Mouse (Mus musculus) megakaryocyte-erythroid progenitor cell, adult 5-6 weeks (primary cell): Measurements from ENCODE around the gene Hist1h2ab. TPM values are rescaled to one million over a fixed set of nuclear protein-coding genes. Genes with fewer than 3 reads are reported as not detected.
"Not testable (repeated sequence)": the region's sequence is repeated elsewhere in the genome, so short reads cannot be mapped to it uniquely, and the experiment has no call there.

Experiments used
- ATAC-seq: replicated peaks from 2 replicates; pipeline ENCODE4 v1.8.0; 2016; ENCODE audit warnings: mild to moderate bottlenecking, inconsistent platforms; ENCODE audit not compliant: severe bottlenecking, poor library complexity, low FRiP score, low TSS enrichment
- total RNA-seq, 2 experiments: library from RNA; stranded (forward) in 1 of 2; stranded (reverse) in 1 of 2; fragments of 200-1000, 215-1000 nt in 1 of 2; fragments of >200 nt in 1 of 2; fragmentation: Nextera tagmentation in 1 of 2; gene quantifications; 2 replicates each; pipeline ENCODE4 v1.2.3; 2014 to 2017

Gene Hist1h2ab
- total RNA-seq, 2 experiments from 2014 or later: 80.3 to 2,308 TPM

GRCm38 (mm10) chr13:23764324-23765171, 13.6 kb downstream of the Hist1h2ab start:
- no peak for ATAC-seq

GRCm38 (mm10) chr13:23765172-23765513, 14.2 kb downstream of the Hist1h2ab start:
- ATAC-seq: no peak

GRCm38 (mm10) chr13:23766772-23767171, 15.8 kb downstream of the Hist1h2ab start:
- no peak for ATAC-seq

- no peak for ATAC-seq
Measured at GRCm38 (mm10) chr13:23768834-23769397, 18.0 kb downstream of the Hist1h2ab start.

- ATAC-seq: not testable (repeated sequence)
Measured at GRCm38 (mm10) chr13:23769613-23770012, 18.7 kb downstream of the Hist1h2ab start, which contains the start of gene Trim38. Gene Trim38, plus strand, starts transcription at chr13:23769913.

GRCm38 (mm10) chr13:23772561-23773313, 21.8 kb downstream of the Hist1h2ab start:
- peak; percentile 88 for ATAC-seq

- no peak for ATAC-seq
Measured at GRCm38 (mm10) chr13:23778339-23778738, 27.4 kb downstream of the Hist1h2ab start.

- ATAC-seq: 0 out of 2 replicates have a peak, but pooled peaks have one; percentile 59
Measured at GRCm38 (mm10) chr13:23779025-23779424, 28.1 kb downstream of the Hist1h2ab start.

GRCm38 (mm10) chr13:23792520-23792919, 41.6 kb downstream of the Hist1h2ab start:
- ATAC-seq: 0 out of 2 replicates have a peak, but pooled peaks have one; percentile 59

- no peak for ATAC-seq
Measured at GRCm38 (mm10) chr13:23799405-23799804, 48.5 kb downstream of the Hist1h2ab start.

Other genes with a start within 250 kb of the Hist1h2ab start
Only the 30 nearest of the 37 such genes appear.
- 29.5 and 42.3 TPM in 2 replicates for gene Hist1h1d, start 197.9 kb upstream of the Hist1h2ab start, total RNA-seq (2014; fragmentation: Nextera tagmentation)
- 81.4 and 84.0 TPM in 2 replicates for gene Hist1h1d, start 197.9 kb upstream of the Hist1h2ab start, total RNA-seq (2017)
- gene Hist1h3e, start 188.8 kb upstream of the Hist1h2ab start, total RNA-seq (2014; fragmentation: Nextera tagmentation): 124 and 193 TPM in 2 replicates
- gene Hist1h3e, start 188.8 kb upstream of the Hist1h2ab start, total RNA-seq (2017): 254 and 322 TPM in 2 replicates
- 5.7 and 12.6 TPM in 2 replicates for gene Hist1h2ae, start 179.9 kb upstream of the Hist1h2ab start, total RNA-seq (2014; fragmentation: Nextera tagmentation)
- gene Hist1h2ae, start 179.9 kb upstream of the Hist1h2ab start, total RNA-seq (2017): 237 and 359 TPM in 2 replicates
- 386 and 627 TPM in 2 replicates for gene Hist1h2bg, start 179.7 kb upstream of the Hist1h2ab start, total RNA-seq (2014; fragmentation: Nextera tagmentation)
- gene Hist1h2bg, start 179.7 kb upstream of the Hist1h2ab start, total RNA-seq (2017): 891 and 1,210 TPM in 2 replicates
- 342 and 512 TPM in 2 replicates for gene Hist1h2bf, start 176.9 kb upstream of the Hist1h2ab start, total RNA-seq (2014; fragmentation: Nextera tagmentation)
- gene Hist1h2bf, start 176.9 kb upstream of the Hist1h2ab start, total RNA-seq (2017): 329 and 662 TPM in 2 replicates
- 1.4 and 11.1 TPM in 2 replicates for gene Hist1h2ad, start 176.7 kb upstream of the Hist1h2ab start, total RNA-seq (2014; fragmentation: Nextera tagmentation)
- 1,263 and 1,317 TPM in 2 replicates for gene Hist1h2ad, start 176.7 kb upstream of the Hist1h2ab start, total RNA-seq (2017)
- 123 and 185 TPM in 2 replicates for gene Hist1h3d, start 175.4 kb upstream of the Hist1h2ab start, total RNA-seq (2014; fragmentation: Nextera tagmentation)
- gene Hist1h3d, start 175.4 kb upstream of the Hist1h2ab start, total RNA-seq (2017): 84.0 and 189 TPM in 2 replicates
- 470 and 507 TPM in 2 replicates for gene Hist1h4d, start 169.5 kb upstream of the Hist1h2ab start, total RNA-seq (2014; fragmentation: Nextera tagmentation)
- gene Hist1h4d, start 169.5 kb upstream of the Hist1h2ab start, total RNA-seq (2017): 756 and 1,171 TPM in 2 replicates
- 26.9 and 37.8 TPM in 2 replicates for gene Hist1h2be, start 130.0 kb upstream of the Hist1h2ab start, total RNA-seq (2014; fragmentation: Nextera tagmentation)
- 47.9 and 73.4 TPM in 2 replicates for gene Hist1h2be, start 130.0 kb upstream of the Hist1h2ab start, total RNA-seq (2017)
- gene Hist1h1e, start 128.6 kb upstream of the Hist1h2ab start, total RNA-seq (2014; fragmentation: Nextera tagmentation): 289 and 399 TPM in 2 replicates
- 199 and 265 TPM in 2 replicates for gene Hist1h1e, start 128.6 kb upstream of the Hist1h2ab start, total RNA-seq (2017)
- 3.8 and 6.0 TPM in 2 replicates for gene Hist1h2ac, start 67.2 kb upstream of the Hist1h2ab start, total RNA-seq (2014; fragmentation: Nextera tagmentation)
- gene Hist1h2ac, start 67.2 kb upstream of the Hist1h2ab start, total RNA-seq (2017): 56.0 and 87.4 TPM in 2 replicates
- gene Hist1h2bc, start 66.9 kb upstream of the Hist1h2ab start, total RNA-seq (2014; fragmentation: Nextera tagmentation): 74.9 and 133 TPM in 2 replicates
- gene Hist1h2bc, start 66.9 kb upstream of the Hist1h2ab start, total RNA-seq (2017): 136 and 209 TPM in 2 replicates
- 1.3 TPM in 1 of 2 replicates, not detected in the other for gene Hist1h1t, start 55.3 kb upstream of the Hist1h2ab start, total RNA-seq (2014; fragmentation: Nextera tagmentation)
- gene Hist1h1t, start 55.3 kb upstream of the Hist1h2ab start, total RNA-seq (2017): 1.3 TPM in 1 of 2 replicates, not detected in the other
- gene Hist1h4c, start 52.7 kb upstream of the Hist1h2ab start, total RNA-seq (2014; fragmentation: Nextera tagmentation): 153 and 163 TPM in 2 replicates
- 166 and 397 TPM in 2 replicates for gene Hist1h4c, start 52.7 kb upstream of the Hist1h2ab start, total RNA-seq (2017)
- gene Hfe, start 40.3 kb upstream of the Hist1h2ab start, total RNA-seq (2014; fragmentation: Nextera tagmentation): not detected in 2 replicates
- 0.27 and 1.9 TPM in 2 replicates for gene Hfe, start 40.3 kb upstream of the Hist1h2ab start, total RNA-seq (2017)
- gene Hist1h1c, start 12.3 kb upstream of the Hist1h2ab start, total RNA-seq (2014; fragmentation: Nextera tagmentation): 152 and 164 TPM in 2 replicates
- gene Hist1h1c, start 12.3 kb upstream of the Hist1h2ab start, total RNA-seq (2017): 474 and 577 TPM in 2 replicates
- 81.7 and 130 TPM in 2 replicates for gene Hist1h3c, start 5.5 kb upstream of the Hist1h2ab start, total RNA-seq (2014; fragmentation: Nextera tagmentation)
- 369 and 555 TPM in 2 replicates for gene Hist1h3c, start 5.5 kb upstream of the Hist1h2ab start, total RNA-seq (2017)
- gene Hist1h2bb, start 4.4 kb upstream of the Hist1h2ab start, total RNA-seq (2014; fragmentation: Nextera tagmentation): 322 and 625 TPM in 2 replicates
- 4,065 and 6,565 TPM in 2 replicates for gene Hist1h2bb, start 4.4 kb upstream of the Hist1h2ab start, total RNA-seq (2017)
- gene Hist1h3b, start 1.1 kb downstream of the Hist1h2ab start, total RNA-seq (2014; fragmentation: Nextera tagmentation): 324 and 486 TPM in 2 replicates
- 276 and 731 TPM in 2 replicates for gene Hist1h3b, start 1.1 kb downstream of the Hist1h2ab start, total RNA-seq (2017)
- 164 and 186 TPM in 2 replicates for gene Hist1h4b, start 5.9 kb downstream of the Hist1h2ab start, total RNA-seq (2014; fragmentation: Nextera tagmentation)
- gene Hist1h4b, start 5.9 kb downstream of the Hist1h2ab start, total RNA-seq (2017): 396 and 733 TPM in 2 replicates
- gene Hist1h4a, start 10.1 kb downstream of the Hist1h2ab start, total RNA-seq (2014; fragmentation: Nextera tagmentation): 58.4 and 68.4 TPM in 2 replicates
- 328 and 432 TPM in 2 replicates for gene Hist1h4a, start 10.1 kb downstream of the Hist1h2ab start, total RNA-seq (2017)
- 67.8 and 132 TPM in 2 replicates for gene Hist1h3a, start 11.3 kb downstream of the Hist1h2ab start, total RNA-seq (2014; fragmentation: Nextera tagmentation)
- gene Hist1h3a, start 11.3 kb downstream of the Hist1h2ab start, total RNA-seq (2017): 285 and 495 TPM in 2 replicates
- 324 and 695 TPM in 2 replicates for gene Hist1h1a, start 12.5 kb downstream of the Hist1h2ab start, total RNA-seq (2014; fragmentation: Nextera tagmentation)
- 1,816 and 2,974 TPM in 2 replicates for gene Hist1h1a, start 12.5 kb downstream of the Hist1h2ab start, total RNA-seq (2017)
- gene Trim38, start 18.8 kb downstream of the Hist1h2ab start, total RNA-seq (2014; fragmentation: Nextera tagmentation): not detected in 2 replicates
- gene Trim38, start 18.8 kb downstream of the Hist1h2ab start, total RNA-seq (2017): not detected in 2 replicates
- not detected in 2 replicates for gene Slc17a2, start 55.9 kb downstream of the Hist1h2ab start, total RNA-seq (2014; fragmentation: Nextera tagmentation)
- gene Slc17a2, start 55.9 kb downstream of the Hist1h2ab start, total RNA-seq (2017): not detected in 2 replicates
- not detected in 2 replicates for gene Slc17a3, start 88.3 kb downstream of the Hist1h2ab start, total RNA-seq (2014; fragmentation: Nextera tagmentation)
- not detected in 2 replicates for gene Slc17a3, start 88.3 kb downstream of the Hist1h2ab start, total RNA-seq (2017)
- gene Slc17a1, start 116.6 kb downstream of the Hist1h2ab start, total RNA-seq (2014; fragmentation: Nextera tagmentation): not detected in 2 replicates
- not detected in 2 replicates for gene Slc17a1, start 116.6 kb downstream of the Hist1h2ab start, total RNA-seq (2017)
- 1.2 TPM in 2 replicates for gene Slc17a4, start 163.9 kb downstream of the Hist1h2ab start, total RNA-seq (2014; fragmentation: Nextera tagmentation)
- gene Slc17a4, start 163.9 kb downstream of the Hist1h2ab start, total RNA-seq (2017): 1.0 and 1.3 TPM in 2 replicates
- gene Hist1h2ba, start 183.0 kb downstream of the Hist1h2ab start, total RNA-seq (2014; fragmentation: Nextera tagmentation): not detected in 2 replicates
- not detected in 2 replicates for gene Hist1h2ba, start 183.0 kb downstream of the Hist1h2ab start, total RNA-seq (2017)
- gene Hist1h2aa, start 183.3 kb downstream of the Hist1h2ab start, total RNA-seq (2014; fragmentation: Nextera tagmentation): not detected in 2 replicates
- not detected in 2 replicates for gene Hist1h2aa, start 183.3 kb downstream of the Hist1h2ab start, total RNA-seq (2017)